Mouse (Mus musculus) yolk sac, embryonic 10.5 days (tissue): ENCODE results near the gene Olfr869.

Experiments
- DNase-seq: peaks from one replicate; pipeline ENCODE4 v3.0.0-alpha.2; 2017; ENCODE audit warnings: low spot score

Olfr869 gene

GRCm38 (mm10) chr9:20128709-20129108 is at the start of gene Olfr869:
TSS of gene Olfr869 (plus strand) at chr9:20129009.
- DNase-seq, result no peak

GRCm38 (mm10) chr9:20098326-20098725 is 30.5 kb upstream of the Olfr869 start, which contains the start of gene Olfr868:
TSS of gene Olfr868 (plus strand) at chr9:20098626.
- DNase-seq, result no peak

GRCm38 (mm10) chr9:20149706-20150105 is 20.9 kb downstream of the Olfr869 start:
- DNase-seq, result no peak

GRCm38 (mm10) chr9:20173957-20174356 is 45.1 kb downstream of the Olfr869 start, which contains the start of gene Olfr870:
TSS of gene Olfr870 (minus strand) at chr9:20174057.
- DNase-seq, result no peak

GRCm38 (mm10) chr9:20179463-20179862 is 50.7 kb downstream of the Olfr869 start:
- DNase-seq, result no peak
